Mouse (Mus musculus) cortical plate, adult 2 months (tissue): Measurements from ENCODE around the gene Map4k5. TPM values are rescaled to one million over a fixed set of nuclear protein-coding genes. Genes with fewer than 3 reads are reported as not detected.

ENCODE experiments used
- H3K27ac ChIP-seq: fragments of 200-500 bp; 2 replicates; pipeline ENCODE4 v1.5.1; 2012; ENCODE audit warnings: low read length, control low read depth, inconsistent platforms; ENCODE audit not compliant: insufficient read depth
- H3K4me1 ChIP-seq: fragments of 200-500 bp; 2 replicates; pipeline ENCODE4 v1.6.1; 2011; ENCODE audit warnings: low read length; ENCODE audit not compliant: control insufficient read depth, insufficient read depth
- H3K4me3 ChIP-seq: fragments of 200-500 bp; 2 replicates; pipeline ENCODE4 v1.5.1; 2011; ENCODE audit warnings: mild to moderate bottlenecking, low read length, control low read depth; ENCODE audit not compliant: insufficient read depth
- CTCF ChIP-seq: fragments of 200-500 bp; IDR thresholded peaks from 2 replicates; pipeline ENCODE4 v1.5.1; 2011; ENCODE audit warnings: mild to moderate bottlenecking, control low read depth, low read length; ENCODE audit not compliant: insufficient read depth; ENCODE audit errors: extremely low read depth
- POLR2A ChIP-seq: fragments of 200-500 bp; IDR thresholded peaks from 2 replicates; pipeline ENCODE4 v1.6.1; 2011; ENCODE audit warnings: mild to moderate bottlenecking, low read length, control low read depth; ENCODE audit not compliant: insufficient read depth; ENCODE audit errors: extremely low read depth
- polyA plus RNA-seq: library from polyadenylated mRNA; depleted of rRNA; stranded (reverse); fragments of >200 nt; gene quantifications from 2 replicates; pipeline ENCODE4 v1.2.3, GENCODE M21; 2012

Map4k5 gene
- polyA plus RNA-seq, 1 experiment = 25.3 TPM

DNA sequence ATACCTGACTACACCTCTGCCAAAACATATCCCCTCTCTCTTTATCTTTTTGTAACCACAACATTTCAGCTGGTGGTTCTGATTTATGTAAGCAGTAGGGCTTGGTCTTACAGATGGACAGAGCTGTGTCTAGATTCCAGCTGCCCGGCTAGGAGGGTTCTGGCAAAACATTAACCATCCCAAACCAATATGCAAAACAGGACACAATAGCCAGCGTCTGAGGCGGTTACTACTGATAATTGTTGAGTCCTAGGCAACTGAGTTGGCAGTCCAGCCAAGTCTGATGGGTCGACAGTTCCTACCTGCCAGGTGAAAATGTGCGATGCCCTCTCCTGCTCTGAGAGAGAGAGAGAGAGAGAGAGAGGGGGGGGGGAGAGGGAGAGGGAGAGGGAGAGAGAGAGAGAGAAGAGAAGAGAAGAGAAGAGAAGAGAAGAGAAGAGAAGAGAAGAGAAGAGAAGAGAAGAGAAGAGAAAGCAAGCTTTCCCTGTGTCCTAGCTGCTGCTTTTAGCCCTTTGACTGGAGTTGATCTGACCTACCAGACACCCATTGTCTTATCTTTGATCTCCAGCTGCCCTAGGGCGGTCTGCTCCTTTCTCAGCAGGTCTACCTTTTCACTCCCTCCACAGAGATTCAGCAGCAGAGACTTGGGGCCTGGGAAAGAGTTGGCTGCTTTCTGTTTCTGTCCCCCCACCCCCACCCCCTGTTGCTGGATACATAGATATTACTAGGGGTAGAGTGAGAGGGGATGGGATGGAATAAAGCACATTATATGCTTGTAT is 109.6 kb downstream of the Map4k5 start:
- Histone ChIP-seq H3K4me1 (no peaks in the 10 kb centered on the region), H3K4me3 (no peak overlapping the region), H3K27ac (no peak overlapping the region)
- no peak for TF ChIP-seq POLR2A
- TF ChIP-seq CTCF = no peak

DNA sequence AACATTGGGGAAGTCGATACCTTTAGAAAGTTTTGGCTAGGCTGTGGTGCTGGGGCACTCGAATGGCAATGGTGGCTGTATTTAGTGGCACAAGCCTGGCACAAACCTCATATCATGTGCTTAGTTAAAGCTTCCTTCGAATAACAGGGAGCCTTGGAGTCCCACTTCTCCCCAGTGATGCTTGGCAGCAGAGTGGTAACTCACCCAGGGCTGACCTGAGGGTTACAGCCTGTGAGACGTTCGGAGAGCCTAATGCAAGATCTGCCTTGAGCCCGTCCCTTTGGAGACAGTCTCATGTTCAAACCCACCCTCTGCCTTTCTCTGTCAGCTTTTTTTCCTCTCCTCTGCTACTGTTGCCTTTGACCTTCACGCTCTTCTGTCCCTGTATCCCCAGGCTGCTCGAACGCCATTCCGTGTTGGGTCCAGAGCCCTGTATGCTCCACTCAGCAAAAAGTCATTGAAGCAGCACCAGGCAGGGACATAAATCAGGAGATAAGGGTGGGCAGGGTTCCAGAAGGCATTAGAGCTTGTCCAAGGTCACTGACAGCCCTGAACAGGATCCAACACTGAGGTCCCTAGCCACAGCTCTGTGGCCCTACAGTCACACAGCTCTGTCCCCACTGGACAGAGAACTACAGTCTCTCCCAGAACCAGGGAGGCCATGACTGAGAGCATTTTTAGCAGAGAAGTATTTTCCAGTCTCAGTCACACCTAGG is 110.9 kb downstream of the Map4k5 start:
- no peak overlapping the region for H3K27ac ChIP-seq
- no peak overlapping the region for H3K4me3 ChIP-seq
- TF ChIP-seq CTCF (no peak), POLR2A (no peak)
- no peaks in the 10 kb centered on the region for H3K4me1 ChIP-seq

DNA sequence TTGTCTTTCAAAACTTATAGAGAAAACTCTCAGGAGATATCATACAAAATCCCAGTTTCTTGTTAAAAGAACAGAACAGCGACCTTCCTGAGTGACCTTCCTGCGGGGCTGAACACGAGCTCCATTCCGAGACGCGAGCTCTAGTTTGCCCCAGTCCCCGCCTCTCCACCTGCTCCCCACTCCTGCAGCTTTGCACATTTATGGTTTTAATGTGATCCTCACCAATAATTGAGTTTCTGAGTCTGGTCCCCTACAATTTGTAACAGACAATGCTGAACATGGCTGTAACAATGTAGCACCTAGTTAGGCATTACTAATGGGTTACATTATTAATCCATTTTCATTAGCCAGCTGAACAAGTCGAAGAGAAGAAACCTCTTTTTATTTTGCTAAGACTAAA is 111.5 kb downstream of the Map4k5 start:
- H3K4me3 ChIP-seq = no peak overlapping the region
- H3K4me1 ChIP-seq = no peaks in the 10 kb centered on the region
- TF ChIP-seq CTCF = no peak
- no peak for TF ChIP-seq POLR2A
- no peak overlapping the region for H3K27ac ChIP-seq

DNA sequence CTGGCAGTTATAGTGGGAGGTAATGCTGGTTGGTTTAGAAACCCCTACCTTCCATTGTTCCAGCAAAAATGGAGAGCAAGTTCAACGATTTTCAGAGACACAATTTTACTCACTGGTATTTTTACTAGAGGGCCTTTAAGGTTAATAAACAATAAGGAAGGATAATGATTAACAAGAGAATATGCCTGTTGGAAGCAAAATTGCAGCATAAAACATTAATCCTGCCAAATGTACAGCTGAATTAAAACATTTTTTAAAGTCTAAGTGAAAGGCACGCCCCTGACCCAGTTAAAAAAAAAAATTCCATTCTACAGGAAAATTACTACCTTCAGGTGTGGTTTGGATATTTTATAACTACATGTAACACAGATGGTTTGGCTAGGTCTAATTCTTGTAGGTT is 115.0 kb downstream of the Map4k5 start:
- no peaks in the 10 kb centered on the region for H3K4me1 ChIP-seq
- no peak overlapping the region for H3K4me3 ChIP-seq
- H3K27ac ChIP-seq = no peak overlapping the region
- no peak for TF ChIP-seq POLR2A
- no peak for TF ChIP-seq CTCF

DNA sequence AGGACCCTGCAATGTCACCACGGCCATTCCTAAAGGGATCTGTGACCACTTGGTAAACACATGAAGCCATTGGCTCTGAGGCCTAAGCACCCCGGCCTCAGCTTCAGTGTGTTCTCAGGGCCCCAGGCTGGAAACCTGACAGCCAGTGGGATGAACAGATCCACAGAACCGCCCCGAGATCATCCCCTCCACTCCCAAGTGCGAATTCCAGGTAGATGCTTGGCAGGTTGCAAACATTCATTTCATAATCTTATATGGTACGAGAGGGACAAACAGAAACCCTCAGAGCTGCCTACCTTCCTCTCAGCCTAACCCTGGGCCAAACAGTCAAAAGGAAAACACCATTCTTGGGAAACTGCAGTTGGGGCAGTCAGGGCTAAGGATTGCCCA is 115.7 kb downstream of the Map4k5 start:
- no peaks in the 10 kb centered on the region for H3K4me1 ChIP-seq
- no peak overlapping the region for H3K4me3 ChIP-seq
- no peak for TF ChIP-seq POLR2A
- no peak for TF ChIP-seq CTCF
- H3K27ac ChIP-seq = no peak overlapping the region

DNA sequence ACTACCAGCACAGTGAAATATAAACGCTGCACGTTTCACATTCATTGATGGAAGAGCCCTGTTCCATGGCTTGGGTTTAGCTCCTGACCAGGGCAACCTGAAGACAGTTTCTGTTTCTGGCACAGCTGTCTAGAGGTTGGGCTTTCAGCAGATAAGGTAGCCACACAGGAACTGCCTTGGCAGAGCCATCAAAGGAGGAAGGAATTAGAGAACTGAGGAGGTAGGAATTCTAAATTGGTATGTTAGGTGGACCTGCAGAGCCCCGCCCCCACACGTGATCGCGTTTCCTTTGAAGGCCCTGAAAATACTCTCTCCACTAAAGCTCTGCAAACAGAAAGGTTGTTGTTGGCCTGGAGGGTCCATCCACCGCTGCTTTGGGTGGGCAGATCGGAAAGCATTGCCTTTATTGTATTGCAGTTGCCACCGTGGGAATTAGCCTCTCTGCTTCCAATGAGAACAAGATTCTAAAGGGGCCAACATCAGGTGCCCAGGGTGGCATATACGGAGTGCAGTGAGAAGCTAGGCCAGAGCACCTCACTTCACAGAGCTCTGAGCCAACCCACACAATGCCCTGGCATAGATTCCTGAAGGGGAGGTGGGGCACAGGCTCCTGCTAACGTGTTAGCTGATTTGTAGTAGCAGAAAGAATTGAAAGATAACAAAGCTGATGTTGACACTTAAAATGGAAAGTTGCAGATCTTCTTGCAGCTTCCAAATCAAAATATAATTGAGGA is 116.2 kb downstream of the Map4k5 start:
- Histone ChIP-seq H3K4me1 (no peaks in the 10 kb centered on the region), H3K4me3 (no peak overlapping the region), H3K27ac (no peak overlapping the region)
- TF ChIP-seq POLR2A (no peak), CTCF (no peak)

DNA sequence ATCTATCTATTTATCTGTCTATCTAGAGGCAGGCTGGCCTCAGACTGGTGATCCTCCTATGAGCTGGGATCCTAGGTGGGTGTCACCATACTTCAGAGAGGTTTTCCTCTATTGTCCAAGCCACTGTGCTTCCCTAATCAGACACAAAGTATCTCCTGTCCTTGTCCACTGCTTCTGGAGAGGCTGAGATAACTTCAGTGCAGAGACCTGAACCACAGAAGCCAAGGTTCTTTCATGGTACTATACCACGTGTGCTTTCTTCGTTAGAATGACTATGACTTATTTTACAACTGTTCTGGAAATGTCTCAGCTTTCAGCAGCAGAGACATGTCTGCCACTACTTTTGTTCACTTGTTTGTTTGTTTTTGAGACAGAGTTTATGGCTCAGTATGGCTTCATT is 124.2 kb downstream of the Map4k5 start:
- Histone ChIP-seq H3K27ac (no peak overlapping the region), H3K4me1 (no peaks in the 10 kb centered on the region), H3K4me3 (no peak overlapping the region)
- TF ChIP-seq CTCF = no peak
- TF ChIP-seq POLR2A = no peak

DNA sequence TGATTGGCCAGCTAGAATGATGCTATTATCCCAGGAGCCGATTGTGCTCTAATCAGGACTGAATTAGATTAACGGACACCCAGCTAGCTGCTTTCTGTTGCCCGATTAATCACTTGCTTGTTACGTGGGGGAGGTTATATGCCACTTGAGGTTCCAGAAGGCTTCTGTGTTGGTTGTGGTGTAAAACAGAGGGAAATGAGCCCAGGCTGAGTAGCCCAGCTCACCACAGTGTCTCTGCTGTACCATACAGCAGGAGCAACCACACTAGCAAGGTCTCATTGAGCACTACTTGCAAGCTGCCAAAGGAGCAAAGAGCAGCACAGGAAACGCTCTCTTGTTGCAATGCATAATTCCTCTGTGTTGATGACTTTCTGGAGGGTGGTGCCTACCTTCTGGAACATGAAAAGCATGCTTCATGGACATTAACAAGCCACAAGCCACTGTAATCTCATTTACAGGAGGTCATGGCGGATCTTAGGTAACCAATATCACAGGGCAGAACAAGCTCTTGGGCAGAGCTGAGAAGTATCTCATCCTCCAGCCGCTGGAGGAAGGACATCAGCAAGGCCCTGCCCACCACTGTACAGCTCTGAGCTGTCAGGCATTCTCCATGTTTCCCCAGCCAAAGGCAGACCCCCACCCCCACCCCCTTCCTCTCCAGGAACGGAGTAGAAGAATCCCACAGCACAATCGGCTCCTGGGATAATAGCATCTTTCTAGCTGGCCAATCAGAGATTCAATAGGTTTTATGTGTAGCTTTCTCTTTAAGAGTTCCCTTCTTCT is 125.3 kb downstream of the Map4k5 start:
- no peaks in the 10 kb centered on the region for H3K4me1 ChIP-seq
- H3K4me3 ChIP-seq = no peak overlapping the region
- TF ChIP-seq CTCF = no peak
- TF ChIP-seq POLR2A = no peak
- H3K27ac ChIP-seq = no peak overlapping the region

DNA sequence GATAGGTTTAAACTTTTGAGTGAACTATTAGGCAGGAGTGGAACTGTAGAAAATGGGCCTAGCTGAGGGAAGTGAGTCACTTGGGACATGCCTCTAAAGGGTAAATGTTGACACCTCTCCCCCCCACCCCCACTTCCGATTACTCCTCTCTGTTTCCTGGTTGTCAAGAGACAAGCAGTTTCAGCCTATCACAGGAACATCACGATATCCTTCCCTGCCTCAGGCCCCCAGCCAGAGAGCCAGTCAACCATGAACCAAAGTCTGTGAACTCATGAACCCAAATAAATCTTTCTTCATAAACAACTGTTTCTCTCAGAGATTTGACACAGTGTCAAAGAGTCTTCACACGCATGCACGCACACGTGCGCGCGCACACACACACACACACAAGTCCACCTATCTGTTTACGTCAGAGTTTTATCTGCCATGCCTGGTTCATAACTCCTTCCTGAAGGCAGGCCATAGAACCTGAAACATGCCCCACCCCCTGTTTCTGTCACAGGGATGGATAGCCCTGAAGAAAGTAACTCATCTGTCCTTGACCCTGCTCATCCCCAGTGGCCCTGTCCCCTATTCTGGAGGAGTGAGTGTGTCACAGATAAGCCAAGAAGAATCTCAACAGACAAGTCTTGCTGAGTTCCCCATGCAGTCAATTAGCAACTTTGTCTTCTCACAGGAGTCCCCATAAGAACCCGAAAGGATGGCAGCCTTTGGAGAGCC is 126.7 kb downstream of the Map4k5 start:
- TF ChIP-seq POLR2A = no peak
- TF ChIP-seq CTCF = no peak

More for the DNA sequence above, 126.7 kb downstream of the Map4k5 start:
- H3K27ac ChIP-seq = no peak overlapping the region
- H3K4me3 ChIP-seq = no peak overlapping the region
- no peaks in the 10 kb centered on the region for H3K4me1 ChIP-seq
